Mouse (Mus musculus) c-Kit-positive CD71-positive TER-119-negative erythroid progenitor cells, embryonic 14.5 days (primary cell): ENCODE measurements around the gene Pcdh8.

Source experiments
- DNase-seq: peaks from one replicate; pipeline ENCODE4 v3.0.0-alpha.2; 2013; ENCODE audit warnings: low read depth

Gene Pcdh8

DNA sequence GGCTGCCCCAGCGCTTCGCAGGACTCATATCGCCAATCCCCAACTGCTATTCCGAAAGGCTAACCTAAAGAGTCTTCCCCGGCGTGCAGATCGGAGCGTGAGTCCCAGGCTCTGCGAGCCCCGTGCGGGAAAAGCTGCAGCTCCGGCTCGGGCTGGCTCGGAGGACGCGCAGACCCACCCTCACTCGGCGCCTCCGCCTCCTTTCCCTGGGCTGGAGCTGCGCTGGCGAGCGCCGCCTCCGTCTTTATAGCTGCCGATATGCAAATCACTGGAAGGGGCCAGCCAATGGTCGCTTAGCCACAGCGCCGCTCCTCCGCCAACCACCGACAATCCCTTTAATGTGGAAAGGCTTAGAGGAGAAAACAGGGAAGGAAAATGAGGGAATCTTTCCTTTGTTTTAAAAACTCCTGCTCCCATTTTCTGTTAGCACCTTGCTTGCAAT is at the start of gene Pcdh8:
TSS of gene Pcdh8 (minus strand) at position 219 of the 442 bp plus-strand sequence.
- DNase-seq = no peak

DNA sequence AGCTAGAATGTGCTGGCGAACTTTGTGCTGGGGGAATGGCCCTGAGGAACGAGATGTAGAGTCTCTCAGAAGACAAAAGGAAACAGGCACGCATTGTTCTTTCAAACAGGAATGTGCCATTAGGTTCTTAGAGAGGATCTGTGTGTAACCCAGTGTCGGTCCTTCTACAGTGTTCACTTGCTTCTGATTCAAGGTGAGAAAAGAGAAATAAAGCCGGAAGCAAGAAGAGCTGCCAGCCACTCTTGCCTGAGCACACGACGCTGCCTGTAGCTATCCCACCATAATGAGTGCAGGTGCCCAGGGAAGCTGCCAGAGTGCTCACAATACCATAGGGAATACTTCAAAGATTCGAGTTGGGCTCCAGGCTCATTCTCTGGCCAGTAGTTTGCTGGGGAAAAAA is 43.6 kb upstream of the Pcdh8 start:
- no peak for DNase-seq

DNA sequence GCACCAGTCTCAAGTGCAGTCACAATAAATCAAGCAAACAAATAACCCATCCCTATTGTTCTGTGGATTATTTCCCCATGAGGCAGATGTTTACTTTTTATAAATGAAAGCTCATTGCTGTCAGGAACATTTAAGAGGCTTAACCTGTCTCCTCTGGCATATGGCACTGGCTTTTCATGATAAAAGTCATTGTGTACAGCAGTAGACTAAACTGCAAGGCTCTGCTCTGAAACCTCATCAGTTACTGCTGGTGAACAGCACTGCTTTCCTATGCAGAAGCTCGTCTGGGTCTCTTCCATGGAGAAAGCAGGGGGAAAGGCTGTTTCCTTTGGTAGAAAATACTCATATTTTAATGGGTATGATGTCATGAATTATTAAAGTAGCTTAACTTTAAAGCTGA is 43.0 kb upstream of the Pcdh8 start:
- DNase-seq = no peak

GRCm38 (mm10) chr14:79793179-79793578 is 22.1 kb upstream of the Pcdh8 start:
- no peak for DNase-seq

DNA sequence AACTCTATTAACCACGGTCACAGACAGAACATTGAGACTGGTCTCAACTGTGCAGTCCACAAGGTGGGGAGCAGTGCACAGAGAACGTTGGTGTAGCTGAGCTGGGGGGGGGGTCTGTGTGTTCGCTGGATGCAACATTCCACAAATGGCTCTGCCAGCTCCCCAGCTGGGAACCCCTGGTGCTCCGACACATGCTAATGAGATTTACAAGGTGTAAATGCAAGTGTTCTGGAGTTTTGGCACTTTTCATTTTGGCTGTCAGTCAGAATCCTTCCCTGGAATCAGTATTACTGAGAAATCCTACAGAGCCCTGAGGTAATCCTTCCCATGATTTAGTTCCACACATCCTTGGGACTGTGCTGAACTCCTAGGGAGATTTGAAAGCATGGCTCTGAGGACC is 18.4 kb upstream of the Pcdh8 start:
- DNase-seq = no peak

GRCm38 (mm10) chr14:79788656-79789204 is 17.6 kb upstream of the Pcdh8 start:
- DNase-seq = no peak

DNA sequence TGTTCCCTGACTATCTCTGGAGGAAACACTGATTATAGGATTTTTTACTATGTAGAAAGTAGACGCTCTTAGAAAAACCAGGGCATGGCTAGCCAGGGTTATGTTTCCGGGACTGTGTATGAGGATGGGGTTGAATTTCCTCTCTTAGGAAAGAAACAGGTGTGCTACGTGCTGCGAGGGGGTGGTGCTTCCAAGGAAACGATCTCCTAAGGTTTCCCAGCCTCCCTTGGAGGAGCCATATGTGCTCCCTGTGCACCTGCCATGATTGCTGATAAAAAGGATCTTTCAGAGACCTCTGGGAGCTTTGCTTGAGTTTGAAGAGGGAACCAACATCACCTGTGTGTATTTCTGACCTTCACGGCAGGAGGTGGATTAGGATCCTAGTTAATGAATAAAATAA is 16.8 kb upstream of the Pcdh8 start:
- no peak for DNase-seq

DNA sequence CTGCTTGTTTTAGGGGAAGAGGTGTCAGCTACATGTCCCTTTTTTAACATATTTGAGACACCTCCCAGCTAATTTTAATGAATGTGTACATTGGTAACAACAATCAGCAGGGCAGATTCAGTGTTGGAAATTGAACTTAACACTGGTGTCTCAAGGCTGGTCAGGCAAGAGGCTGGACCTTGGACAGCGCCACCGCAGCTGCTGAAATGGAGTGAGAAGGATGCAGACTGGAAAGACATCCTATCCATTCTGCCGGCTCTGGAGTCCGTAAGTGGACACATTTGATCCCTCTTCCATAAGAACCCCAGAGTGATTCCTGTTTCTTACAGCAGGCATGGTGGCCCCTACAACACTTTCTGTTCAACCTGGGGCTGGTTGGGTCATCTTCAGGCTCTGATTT is 14.3 kb upstream of the Pcdh8 start:
- no peak for DNase-seq

DNA sequence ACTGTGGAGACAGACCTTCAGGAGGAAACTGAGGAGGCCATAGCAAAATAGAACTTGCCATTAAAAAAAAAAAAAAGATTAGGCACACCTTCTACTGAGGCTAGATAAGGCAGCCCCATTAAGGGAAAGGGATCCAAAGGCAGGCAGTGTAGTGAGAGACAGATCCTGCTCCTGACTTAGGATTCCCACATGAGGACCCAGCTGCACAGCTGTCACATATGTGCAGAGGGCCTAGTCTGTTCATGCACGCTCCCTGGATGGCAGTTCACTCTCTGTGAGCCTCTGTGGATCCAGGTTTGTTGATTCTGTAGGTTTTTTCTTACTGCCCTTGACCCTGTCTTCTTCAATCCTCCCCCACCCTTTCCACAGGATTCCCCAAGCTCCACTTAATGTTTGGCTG is 9.8 kb upstream of the Pcdh8 start:
- no peak for DNase-seq

DNA sequence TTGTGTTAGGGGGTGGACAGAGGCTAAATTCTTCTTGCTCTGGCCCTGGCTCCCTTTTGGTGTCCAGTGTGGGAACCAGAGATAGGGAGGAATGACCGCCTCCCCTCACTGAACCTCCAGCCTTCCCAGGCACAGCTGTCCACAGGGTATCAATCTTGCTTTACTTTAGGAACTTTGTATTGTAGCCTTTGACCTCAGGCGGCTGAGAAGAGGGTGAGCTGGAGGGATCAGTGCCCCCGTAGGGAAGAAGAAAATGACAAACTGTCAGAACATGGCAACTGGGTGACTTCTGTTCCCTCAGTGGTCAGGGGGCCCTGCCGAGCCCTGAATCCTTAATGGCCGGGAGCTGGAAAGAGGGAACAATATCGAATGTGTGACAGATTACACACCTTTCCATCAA is 9.2 kb upstream of the Pcdh8 start:
- no peak for DNase-seq

DNA sequence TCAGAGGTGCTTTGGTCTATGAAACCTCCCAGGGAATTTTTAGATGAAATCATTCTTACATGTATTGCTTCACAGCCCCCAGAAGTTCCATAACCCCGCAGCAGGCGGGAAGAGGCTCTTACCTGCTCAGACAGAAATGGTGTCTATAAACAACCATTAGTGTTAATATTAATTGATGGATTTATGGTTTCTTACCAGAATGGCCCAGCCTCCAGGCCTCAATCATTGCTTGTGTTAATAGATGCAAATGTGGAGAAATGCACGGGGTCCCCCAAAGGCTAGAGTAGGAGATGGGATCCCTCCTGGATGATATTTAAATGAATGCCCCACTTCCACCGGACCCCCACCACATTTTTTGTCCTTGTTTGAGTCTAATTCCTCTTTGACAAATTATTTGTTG is 8.7 kb upstream of the Pcdh8 start:
- no peak for DNase-seq

DNA sequence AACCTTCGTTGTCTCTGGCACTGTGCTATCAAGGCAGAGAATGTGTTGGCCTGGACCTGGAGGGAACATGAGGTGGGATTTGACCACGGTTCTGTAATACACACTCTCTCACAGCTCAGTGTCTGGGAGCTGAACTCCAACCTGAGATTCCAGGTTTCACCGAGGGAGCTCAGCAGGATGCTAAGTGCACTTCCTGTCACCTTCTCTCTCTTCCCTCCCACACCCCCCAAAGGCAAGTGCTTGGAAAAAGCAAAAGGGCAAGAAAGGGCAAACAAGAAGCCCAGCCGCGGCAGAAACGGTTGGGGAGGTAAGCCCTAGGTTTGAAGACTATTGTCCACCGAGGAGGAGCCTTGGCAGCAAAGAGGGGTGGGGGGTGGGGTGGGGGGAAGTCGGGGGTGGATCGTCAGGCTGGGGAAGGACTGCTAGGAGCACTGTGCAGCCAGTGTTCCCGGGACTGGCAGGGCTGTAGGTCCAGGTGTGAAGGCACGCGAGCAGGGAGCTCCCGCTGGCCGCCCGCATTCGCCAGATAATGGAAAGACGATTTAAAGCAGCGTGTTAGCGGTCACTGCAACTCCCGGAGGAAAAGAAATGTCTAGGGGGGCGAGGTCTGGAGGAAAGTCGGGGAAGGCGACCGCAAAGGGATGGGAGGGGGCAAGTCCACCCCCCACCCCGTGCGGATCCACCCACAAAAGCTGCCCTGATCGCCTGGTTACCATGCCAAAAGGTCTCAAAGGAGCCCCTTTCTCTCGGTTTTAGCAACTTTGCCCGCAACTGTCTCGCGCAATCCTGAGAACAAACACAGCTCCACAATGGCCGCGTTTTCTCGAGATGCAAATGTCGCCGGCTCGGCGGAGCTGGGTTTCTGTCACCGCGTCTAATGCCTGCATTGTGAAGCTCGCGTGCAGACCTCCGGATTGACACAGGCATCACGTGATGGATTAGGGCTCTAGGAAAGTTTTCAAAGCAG is 2.6 kb upstream of the Pcdh8 start:
- DNase-seq = no peak

GRCm38 (mm10) chr14:79771802-79772511 is 845 bp upstream of the Pcdh8 start:
- no peak for DNase-seq

DNA sequence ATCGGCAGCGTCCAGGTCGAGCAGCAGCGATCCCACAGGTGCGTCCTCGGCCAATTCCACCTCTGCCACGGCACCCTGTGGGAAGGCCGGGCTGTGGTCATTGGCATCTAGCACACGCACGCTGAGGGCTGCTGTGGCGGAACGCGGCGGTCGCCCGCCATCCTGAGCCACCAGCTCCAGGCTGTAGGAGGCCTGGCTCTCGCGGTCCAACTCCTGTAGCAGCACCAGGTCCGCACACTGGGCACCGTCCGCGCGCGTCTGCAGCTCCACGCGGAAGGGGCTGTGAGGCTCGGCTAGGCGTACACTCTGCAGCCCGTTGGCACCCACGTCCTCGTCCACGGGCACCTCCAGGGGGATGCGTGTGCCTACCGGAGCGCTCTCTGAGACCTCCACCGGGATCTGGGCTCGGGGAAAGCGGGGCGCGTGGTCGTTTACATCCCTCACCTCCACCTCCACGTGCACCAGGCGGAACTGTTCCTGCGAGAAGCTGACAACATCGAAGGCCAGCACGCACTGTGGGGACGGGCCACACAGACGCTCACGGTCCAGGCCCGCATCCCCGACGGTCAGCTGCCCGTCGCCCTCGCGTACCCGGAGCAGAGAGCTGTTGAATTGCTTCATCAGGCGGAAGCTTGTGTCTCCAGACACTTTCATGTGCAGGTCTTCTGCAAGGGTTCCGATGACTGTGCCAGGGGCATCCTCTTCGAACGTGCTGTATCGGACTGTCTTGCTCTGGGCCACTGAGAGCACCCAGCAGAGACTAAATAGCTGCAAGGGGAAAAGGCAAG is 612 bp downstream of the Pcdh8 start:
- DNase-seq = no peak

DNA sequence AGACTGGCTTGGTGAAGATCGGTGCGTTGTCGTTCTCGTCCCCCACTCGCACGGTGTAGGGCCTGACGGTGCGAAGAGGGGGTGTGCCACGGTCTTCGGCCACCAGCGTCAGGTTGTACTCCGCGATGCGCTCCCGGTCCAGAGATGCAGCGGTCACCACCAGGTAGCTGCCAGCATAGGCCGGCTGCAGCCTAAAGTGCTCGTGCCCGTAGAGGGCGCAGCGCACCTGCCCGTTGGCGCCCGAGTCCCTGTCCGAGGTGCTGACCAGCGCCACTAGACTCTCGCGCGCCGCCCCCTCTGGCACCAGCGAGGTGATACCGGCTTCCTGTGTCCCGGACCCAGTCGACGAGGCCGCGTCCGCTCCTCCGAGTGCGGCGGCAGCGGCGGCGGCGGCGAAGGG is 1.5 kb downstream of the Pcdh8 start:
- peak; percentile 10 for DNase-seq

DNA sequence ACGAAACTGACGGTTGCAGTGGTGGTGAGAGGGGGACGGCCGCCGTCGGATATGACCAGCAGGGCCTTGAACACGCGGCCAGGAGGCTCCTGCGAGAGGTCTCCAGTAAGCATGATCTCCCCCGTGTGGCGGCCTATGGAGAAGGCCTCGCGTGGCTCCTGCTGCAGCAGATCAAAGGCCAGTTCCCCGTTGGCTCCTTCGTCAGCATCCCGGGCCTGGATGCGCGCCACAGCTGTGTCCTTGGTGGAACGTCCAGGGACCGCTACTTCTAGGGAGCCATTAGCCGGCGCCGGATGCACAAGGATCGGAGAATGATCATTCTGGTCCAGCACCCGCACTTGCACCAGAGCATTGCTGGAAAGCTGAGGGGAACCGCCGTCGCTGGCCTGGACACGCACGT is 2.1 kb downstream of the Pcdh8 start:
- DNase-seq = no peak

GRCm38 (mm10) chr14:79768076-79768830 is 2.9 kb downstream of the Pcdh8 start:
- no peak for DNase-seq

- no peak for DNase-seq
These were observed 3.5 kb downstream of the Pcdh8 start for GRCm38 (mm10) chr14:79767601-79768000.

DNA sequence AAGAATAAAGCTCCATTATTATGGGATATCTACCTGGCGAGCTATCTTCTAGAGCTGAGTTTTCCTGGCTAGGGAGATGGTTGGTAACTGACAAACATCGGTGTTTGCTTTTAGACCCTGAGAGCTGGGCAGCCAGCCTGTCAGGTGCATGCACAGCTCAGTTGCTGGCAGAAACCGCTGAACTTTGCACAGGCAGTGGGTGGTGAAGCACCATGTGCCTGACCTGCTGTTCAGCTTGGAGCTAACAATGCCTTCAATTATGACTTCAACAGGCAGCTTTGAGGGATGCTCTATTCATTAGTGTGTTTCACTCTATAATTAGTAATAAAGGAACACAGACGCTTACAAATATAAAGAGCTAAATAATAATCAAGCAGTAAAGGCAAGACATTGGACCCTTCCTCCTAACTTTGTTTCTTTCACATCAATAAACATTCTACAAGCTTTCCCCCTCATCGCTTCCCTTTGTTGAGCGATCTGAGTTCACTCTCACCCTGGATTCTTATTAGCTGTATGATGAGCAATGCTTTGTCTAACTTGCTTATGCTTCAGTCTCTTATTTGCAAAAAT is 5.8 kb downstream of the Pcdh8 start:
- DNase-seq = no peak

DNA sequence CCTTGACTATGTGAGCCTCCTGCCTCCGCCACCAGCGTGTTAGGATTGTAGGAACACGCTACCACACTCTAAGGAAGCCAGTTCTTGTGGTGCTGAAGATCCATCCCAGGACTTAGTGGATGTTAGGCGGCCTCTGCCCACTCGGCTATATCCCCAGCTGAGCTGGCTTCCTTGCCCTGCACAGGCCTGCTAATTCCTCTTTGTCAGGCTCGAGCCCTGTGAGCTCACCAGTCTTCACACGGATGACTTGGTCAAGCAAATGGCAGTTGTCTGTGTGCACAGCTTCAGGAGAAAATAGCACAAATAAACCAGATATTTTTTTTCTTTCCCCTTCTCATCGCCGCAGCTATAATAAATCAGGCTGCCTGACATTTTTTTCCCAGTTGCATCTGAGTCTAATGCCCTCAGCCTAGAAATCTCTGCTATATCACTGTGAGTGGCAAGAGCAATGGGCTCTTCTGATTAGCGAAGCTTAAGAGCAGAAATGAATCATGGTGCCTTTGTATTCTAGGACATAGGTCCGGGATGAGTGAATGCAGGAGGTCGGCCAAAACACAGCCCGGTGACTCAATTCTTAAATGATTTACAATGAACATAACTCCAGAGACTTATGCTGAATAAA is 16.4 kb downstream of the Pcdh8 start:
- DNase-seq = no peak

DNA sequence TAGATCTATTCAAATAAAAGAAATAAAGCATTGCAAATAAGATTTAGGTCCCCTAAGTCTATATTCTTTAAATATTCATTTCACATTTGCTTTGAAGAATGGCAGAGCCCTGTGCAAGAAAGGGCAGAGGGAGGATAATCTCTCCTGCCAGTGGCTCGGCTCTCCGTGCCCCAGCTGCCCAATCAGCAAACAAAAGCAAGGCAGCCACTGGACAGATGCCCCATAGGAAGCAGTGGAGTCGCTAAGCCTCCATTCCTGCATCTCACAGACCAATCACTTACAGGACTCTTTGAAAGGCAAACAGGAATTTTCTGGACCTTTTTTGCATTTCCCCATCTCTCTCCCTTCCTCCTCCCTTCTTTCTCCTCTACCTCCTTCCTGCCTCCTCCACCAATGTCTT is 17.0 kb downstream of the Pcdh8 start:
- DNase-seq = no peak
